Mouse (Mus musculus): ENCODE data around the gene Mfap4.

The Mfap4 gene

GRCm38 (mm10) chr11:61484613-61485540, at the start of gene Mfap4:
TSS of gene Mfap4 (plus strand) at chr11:61485431.
- peak; percentile 75 for DNase-seq (ENCODE audit: low spot score)

GRCm38 (mm10) chr11:61436298-61436697, 48.9 kb upstream of the Mfap4 start:
- DNase-seq (ENCODE audit: low spot score): no peak

DNA sequence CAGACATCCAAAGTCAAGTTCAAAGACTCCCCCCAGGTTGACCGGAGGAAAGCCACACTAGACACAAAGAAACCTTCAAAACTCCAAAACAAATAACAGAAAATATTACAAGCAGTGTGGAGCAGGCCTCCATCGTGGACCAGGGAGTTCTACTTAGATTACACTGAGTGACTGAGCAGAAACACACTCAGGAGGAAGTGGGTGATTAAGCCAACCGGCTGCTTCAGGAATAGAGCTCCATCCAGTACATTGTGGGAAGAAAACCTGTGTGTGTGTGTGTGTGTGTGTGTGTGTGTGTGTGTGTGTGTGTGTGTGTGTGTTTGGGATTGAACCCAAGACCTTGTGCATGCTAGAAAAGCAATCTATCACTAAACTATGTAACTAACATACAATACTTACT, 46.1 kb upstream of the Mfap4 start:
- no peak for DNase-seq (ENCODE audit: low spot score)

- no peak for DNase-seq (ENCODE audit: low spot score)
Measured at GRCm38 (mm10) chr11:61440416-61440815, 44.8 kb upstream of the Mfap4 start.

- DNase-seq (ENCODE audit: low spot score): no peak
Measured at GRCm38 (mm10) chr11:61441670-61442069, 43.6 kb upstream of the Mfap4 start.

DNA sequence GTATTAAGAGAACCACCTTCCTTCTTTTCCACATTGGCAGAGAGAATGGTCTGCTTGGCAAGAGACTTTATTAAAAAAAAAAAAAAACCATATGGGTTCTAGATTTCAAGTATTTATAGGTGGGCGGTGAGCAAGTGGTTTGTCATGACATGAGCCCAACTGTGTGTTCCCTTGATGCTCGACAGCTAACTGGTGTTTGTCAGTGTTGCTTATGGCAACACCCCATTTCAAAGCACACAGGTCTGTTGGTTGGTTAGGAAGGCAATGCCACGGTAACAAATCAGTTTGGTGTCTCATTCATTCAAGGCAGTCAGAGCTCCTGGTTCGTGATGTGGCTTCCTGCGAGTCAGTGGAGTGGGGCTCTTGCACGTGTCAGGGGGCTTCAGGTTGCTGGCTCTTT, 41.4 kb upstream of the Mfap4 start:
- no peak for DNase-seq (ENCODE audit: low spot score)

DNA sequence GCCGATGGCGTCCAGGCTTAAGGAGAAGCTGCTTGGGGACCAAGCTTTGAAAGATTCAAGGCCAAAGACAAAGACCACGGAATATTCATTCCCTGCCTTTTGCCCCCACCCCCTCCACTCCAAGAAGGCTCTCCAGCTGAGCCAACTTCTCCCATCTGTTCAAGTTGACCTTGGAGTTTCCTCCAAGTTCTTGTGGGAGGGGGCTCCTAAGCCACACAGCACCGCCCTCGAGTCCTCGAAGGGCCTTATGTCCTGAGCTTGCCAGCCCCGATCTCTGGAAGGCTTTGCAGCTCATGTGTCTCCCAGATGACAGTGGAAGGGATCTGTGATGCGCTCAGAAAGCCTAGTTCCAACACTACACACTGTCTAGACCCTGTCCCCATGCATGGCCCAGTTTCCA, 37.9 kb upstream of the Mfap4 start:
- DNase-seq (ENCODE audit: low spot score): no peak

DNA sequence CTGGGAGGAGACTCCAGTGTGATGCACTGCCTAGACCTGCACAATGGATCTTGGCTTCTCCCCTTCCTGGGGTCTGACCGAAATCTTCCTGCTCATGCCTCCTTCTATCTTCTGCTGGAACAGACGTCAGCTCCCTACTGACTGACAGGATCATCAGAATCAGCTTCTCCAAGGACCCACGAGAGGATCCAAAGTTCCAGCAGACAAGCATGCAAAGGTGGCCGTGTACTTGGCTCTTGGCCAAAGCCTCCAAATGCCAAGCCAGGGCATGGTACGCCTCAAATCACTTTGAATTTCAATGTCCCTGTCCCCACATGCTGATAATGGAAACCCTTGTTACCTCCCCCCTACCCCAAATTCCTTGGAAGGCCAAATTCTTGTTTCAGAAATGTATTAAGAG, 37.2 kb upstream of the Mfap4 start:
- DNase-seq (ENCODE audit: low spot score): no peak

- DNase-seq (ENCODE audit: low spot score): no peak
Measured at GRCm38 (mm10) chr11:61448599-61449225, 36.5 kb upstream of the Mfap4 start.

DNA sequence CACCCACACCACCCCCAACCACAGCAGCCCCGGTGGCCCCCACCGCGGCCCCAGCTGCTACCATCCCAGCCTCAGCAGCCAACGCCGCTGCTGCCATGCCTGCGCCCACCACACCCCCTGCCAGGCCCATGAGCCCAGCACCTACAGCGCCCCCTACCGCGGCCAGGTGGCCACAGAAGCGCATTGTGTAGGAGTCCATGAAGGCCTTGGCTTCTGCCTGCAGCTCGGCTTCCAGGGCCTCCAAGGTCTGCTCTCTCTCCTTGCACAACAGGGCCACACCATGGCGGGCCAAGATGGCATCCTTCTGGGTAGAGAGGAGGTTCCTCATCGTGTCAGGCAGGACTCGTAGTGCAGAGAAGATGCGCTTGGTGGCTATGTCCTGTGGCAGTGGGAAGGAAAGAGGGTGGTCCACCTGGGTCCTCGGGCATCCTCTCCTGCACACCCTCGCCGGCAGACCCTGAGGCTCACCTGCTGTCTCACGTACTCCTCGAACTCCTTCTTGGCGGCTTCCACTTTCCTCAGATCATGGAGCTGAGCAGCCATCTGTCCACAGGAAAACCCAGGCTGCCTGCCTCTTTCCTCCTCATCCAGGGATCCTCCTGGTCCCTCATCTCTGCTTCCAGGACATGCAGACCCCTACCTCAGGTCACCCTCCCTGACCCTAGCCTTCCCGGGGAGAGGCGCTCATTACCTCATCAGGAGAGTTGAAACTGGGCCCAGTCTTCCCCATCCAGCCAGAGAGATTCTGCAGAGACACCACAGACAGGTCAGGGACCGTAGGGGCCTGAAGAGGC, 35.5 kb upstream of the Mfap4 start:
- DNase-seq (ENCODE audit: low spot score): no peak

GRCm38 (mm10) chr11:61464071-61464470, 21.2 kb upstream of the Mfap4 start:
- no peak for DNase-seq (ENCODE audit: low spot score)

DNA sequence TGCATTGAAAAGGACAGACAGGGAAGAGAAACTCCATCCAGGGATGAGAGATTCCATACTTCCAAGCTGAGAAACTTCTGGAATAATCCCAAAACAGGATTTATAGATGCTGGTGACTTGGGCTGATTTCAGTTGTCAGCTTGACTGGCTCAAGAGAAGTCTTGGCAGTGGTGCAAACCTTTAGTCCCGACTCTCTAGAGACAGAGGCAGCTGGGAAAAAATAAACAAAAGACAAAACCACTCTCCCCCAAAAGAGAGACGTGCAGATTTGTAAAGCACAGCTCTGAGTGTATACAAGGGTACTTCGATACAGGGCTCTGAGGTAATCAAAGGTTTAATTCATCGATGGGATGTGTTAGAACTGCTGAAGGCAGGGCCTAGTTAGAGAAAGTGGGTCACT, 19.8 kb upstream of the Mfap4 start:
- no peak for DNase-seq (ENCODE audit: low spot score)

DNA sequence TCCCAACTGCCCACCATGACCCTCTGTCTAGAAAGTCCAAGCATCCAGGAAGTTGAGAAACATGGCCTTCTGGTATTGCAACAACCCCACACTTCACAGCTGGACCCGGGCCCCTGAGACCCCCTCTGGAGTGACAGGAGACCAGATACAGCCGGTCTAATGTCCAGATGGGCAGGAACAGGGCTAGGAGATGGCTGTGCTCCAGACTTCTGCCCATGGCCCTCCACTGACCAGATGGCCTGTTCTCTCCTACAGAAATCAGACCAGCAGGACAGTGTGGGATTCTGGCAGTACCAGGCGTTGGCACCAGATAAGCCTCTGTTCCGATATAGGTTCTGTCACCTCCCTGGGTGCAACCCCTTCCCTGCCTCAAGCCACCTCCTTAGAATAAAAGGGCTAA, 16.7 kb upstream of the Mfap4 start:
- DNase-seq (ENCODE audit: low spot score): no peak

GRCm38 (mm10) chr11:61469317-61469917, 15.8 kb upstream of the Mfap4 start:
- DNase-seq (ENCODE audit: low spot score): no peak

DNA sequence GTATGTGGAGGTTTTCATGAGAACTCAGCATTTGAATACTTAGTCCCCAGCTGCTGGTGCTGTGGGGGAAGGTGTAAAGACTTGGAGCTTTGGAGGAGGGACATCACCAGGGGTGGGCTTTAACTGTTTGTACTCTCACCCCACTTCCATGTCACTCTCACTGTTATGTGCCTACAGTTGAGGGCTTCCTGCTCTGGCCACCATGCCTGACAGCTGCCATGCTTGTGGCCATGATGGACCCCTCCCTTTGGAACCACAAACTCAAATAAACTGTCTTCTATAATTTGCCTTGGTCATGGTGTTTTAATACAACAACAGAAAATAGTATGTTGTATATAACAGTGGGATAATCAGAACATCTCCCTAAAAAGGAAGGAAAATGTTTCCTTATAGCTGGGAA, 14.4 kb upstream of the Mfap4 start:
- no peak for DNase-seq (ENCODE audit: low spot score)

DNA sequence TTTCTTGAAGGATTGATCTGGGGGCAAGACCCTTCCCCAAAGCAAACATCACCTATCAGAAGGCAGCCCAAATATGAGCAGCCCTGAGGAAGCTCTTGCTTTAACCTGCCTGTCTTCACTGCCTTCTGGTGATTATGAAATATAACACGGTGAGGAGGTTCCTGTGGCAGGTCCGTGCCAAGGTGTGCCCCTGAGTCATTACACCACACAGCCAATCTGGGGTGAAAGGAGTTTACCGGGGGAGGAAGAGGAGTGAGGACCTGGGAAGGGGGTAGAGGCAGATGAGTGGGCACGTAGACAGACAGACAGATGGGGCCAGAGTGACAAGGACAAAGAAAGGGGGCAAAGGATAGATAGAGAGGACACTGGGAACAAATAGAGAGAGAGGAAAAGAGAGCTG, 11.6 kb upstream of the Mfap4 start:
- no peak for DNase-seq (ENCODE audit: low spot score)

DNA sequence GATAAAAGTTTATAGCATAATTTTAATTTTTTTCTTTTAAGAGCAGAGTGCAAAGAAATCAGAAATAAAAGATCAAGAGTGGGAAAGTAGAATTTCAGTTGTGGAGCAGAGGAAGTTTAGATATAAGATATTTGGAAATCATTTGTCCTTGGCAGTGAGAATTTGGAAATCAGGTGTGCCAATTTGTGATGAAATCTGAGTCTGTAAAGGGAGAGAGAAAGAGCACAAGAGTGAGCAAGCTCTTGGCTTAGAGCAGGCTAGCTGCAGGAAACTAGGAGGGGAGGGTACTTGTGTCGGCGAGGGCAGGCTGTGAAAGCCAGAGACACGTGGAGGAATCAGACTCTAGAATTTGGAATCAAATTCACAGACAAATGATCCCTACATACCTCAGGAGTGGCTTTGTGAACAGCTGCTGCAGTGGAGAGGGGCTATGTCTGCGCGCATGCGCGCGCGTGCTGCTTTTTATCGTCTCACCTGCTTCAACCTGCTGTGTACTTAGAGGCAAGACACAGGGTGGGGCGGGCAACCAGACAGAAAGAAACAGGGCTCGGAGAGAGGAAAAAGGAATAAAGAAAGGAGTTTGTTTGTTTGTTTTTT, 8.3 kb upstream of the Mfap4 start:
- DNase-seq (ENCODE audit: low spot score): no peak

DNA sequence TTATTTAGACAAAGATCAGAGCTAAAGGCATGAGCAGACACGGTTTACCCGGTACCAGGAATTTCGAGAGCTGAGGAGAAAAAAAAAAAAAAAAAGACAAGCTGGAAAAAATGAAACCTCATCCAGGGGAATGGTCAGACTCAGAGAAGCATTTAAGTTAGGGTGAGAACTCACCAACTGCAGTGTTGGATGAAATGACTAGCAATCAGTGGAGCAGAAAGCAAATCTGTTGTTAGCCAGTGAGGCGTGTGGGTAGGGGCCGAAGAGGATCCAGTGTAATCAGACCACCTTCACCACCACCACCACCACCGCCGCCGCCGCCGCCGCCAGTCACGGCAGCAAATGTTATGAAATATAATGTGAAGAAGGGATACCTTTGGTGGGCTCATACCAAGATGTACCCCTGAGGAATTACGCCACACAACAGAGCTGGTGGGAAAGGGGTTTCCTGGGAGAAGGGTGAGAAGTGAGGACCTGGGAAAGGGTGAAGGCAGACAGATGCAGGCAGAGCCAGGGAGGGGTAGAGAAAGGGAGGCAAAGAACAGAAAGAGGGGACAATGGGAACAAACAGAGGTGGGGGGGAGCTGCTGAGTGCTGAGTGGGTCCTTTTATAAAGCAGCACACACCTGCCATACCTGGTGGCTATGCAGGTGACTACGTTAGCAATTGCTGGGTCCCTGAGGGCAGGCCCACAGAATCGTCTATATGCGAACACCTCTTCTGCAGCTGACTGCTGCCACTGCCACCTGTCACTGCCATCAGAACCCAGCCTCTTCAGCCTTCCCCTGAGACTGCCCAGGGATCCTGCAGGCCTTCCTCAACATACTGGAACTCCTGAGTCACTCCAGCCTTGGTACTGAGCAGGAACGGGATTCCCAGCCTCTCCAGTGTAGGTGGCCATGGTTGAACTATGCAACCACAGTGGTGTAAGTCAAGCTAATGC, 7.4 kb upstream of the Mfap4 start:
- peak; percentile 60 for DNase-seq (ENCODE audit: low spot score)

DNA sequence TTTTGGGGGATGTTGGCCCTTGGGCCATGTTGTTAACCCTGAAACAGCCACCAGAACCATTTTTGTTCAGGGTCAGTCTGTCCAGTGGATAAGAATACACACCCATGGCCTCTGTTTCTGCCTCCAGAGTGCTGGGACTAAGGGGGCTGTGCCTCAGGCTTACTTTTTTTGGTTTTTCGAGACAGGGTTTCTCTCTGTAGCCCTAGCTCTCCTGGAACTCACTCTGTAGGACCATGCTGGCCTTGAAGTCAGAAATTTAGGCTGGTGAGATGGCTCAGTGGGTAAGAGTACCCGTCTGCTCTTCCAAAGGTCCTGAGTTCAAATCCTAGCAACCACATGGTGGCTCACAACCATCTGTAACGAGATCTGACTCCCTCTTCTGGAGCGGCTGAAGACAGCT, 6.4 kb upstream of the Mfap4 start:
- DNase-seq (ENCODE audit: low spot score): no peak

DNA sequence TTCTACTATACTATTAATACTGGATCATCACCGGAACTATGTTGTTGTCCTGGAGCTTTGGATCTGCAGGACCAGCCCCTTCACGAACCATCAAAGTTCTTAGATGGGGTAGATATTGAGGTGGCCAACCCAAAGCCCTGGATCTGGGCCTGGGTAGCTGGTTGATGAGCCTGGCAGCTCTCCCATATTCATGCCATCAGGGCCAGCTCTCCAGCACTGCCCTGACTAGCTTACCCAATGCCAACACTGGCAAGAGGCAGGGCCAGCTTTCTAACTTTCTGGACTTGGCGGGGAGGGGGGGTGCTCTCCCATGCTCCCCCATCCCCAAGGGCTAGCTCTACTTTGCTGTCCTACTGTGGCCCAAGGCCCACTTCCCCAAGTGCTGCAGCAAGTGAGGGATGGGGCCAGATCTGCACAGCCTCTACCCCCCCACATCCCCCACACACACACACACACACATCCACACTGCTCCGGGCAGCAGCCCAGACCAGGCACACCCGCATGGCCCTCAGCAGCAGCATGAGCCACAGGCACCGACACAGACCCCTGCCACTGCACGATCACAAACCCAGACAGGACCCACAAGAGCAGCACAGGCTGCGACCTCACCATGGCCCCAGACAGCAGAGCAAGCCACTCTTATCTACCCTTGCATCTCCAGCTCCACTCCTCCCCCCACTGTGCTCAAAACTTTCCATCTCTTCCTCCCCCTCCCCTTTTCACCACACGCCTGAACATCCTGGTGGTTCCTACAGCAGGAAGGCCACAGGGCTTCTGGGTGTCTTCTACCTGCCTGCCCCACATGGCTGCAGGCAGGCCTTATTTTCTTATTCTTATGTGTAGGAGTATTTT, 3.8 kb upstream of the Mfap4 start:
- DNase-seq (ENCODE audit: low spot score): no peak

Measured in retina, embryonic 14.5 days (tissue).